Mouse (Mus musculus) spleen, adult 2 months (tissue): ENCODE measurements around the gene Gng3. TPM values are rescaled to one million over a fixed set of nuclear protein-coding genes. Genes with fewer than 3 reads are reported as not detected.

ENCODE experiments used
- DNase-seq, 2 experiments: peaks; one replicate each; pipeline versions ENCODE4 v3.0.0 to v3.0.0-alpha.2; 2012 to 2021; ENCODE audit warnings: low spot score in 2 of 2, low read depth in 1 of 2
- H3K27ac ChIP-seq: fragments of 200-500 bp; 2 replicates; pipeline ENCODE4 v1.5.1; 2012; ENCODE audit warnings: low read length, inconsistent platforms; ENCODE audit not compliant: insufficient read depth
- H3K27me3 ChIP-seq: fragments of 200-500 bp; 2 replicates; pipeline ENCODE4 v1.6.1; 2012; ENCODE audit warnings: mild to moderate bottlenecking, moderate library complexity, low read length, inconsistent platforms; ENCODE audit not compliant: control insufficient read depth, insufficient read depth
- H3K36me3 ChIP-seq: fragments of 200-500 bp; 2 replicates; pipeline ENCODE4 v1.6.1; 2012; ENCODE audit warnings: mild to moderate bottlenecking, low read length, inconsistent platforms; ENCODE audit not compliant: control insufficient read depth, insufficient read depth
- H3K4me1 ChIP-seq: fragments of 200-500 bp; 2 replicates; pipeline ENCODE4 v1.6.1; 2011; ENCODE audit warnings: inconsistent platforms; ENCODE audit not compliant: control insufficient read depth, insufficient read depth, insufficient read length
- H3K4me3 ChIP-seq: fragments of 200-500 bp; 2 replicates; pipeline ENCODE4 v1.5.1; 2011; ENCODE audit warnings: mild to moderate bottlenecking, inconsistent platforms; ENCODE audit not compliant: insufficient read depth, insufficient read length; ENCODE audit errors: extremely low read depth
- CTCF ChIP-seq: fragments of 200-500 bp; IDR thresholded peaks from 2 replicates; pipeline ENCODE4 v1.5.1; 2011; ENCODE audit warnings: mild to moderate bottlenecking, inconsistent platforms; ENCODE audit not compliant: insufficient read depth, insufficient read length, insufficient replicate concordance; ENCODE audit errors: extremely low read depth
- POLR2A ChIP-seq: fragments of 200-500 bp; IDR thresholded peaks from 2 replicates; pipeline ENCODE4 v1.6.1; 2011; ENCODE audit warnings: low read depth, low read length, inconsistent platforms
- WGBS: fragments of 180-500 bp; shearing (Covaris S2); methylation state at CpG from one replicate; pipeline ENCODE4 v1.1.7; 2018; 5-methylcytosine and 5-hydroxymethylcytosine counted together
- polyA plus RNA-seq: library from polyadenylated mRNA; depleted of rRNA; stranded (reverse); fragments of >200 nt; gene quantifications from 2 replicates; pipeline ENCODE4 v1.2.3, GENCODE M21; 2012

The Gng3 gene
- polyA plus RNA-seq, 1 experiment, result 0.05 TPM

- no peak overlapping the region for H3K27ac ChIP-seq
- no peaks in the 10 kb centered on the region for H3K36me3 ChIP-seq
- H3K4me3 ChIP-seq, result no peak overlapping the region
- no peak for TF ChIP-seq CTCF
- TF ChIP-seq POLR2A, result no peak
- WGBS, result 85% methylated on average over 6 of the region's 6 CpGs
- H3K4me1 ChIP-seq, result no peaks in the 10 kb centered on the region
- no peak for DNase-seq
- no peaks in the 10 kb centered on the region for H3K27me3 ChIP-seq
Observed at GRCm38 (mm10) chr19:8864265-8864664, 25.3 kb upstream of the Gng3 start.

GRCm38 (mm10) chr19:8859018-8859417 is 20.0 kb upstream of the Gng3 start:
- DNase-seq, result peak in 1 of 2 experiments; percentile 54
- no peaks in the 10 kb centered on the region for H3K27me3 ChIP-seq
- no peaks in the 10 kb centered on the region for H3K4me1 ChIP-seq
- no peaks in the 10 kb centered on the region for H3K36me3 ChIP-seq
- 0 out of 2 replicates have a peak, but pooled peaks have one; percentile 6 for TF ChIP-seq CTCF
- no peak for TF ChIP-seq POLR2A
- H3K27ac ChIP-seq, result no peak overlapping the region
- H3K4me3 ChIP-seq, result no peak overlapping the region
- WGBS, result 27% methylated on average over 1 of the region's 1 CpGs

GRCm38 (mm10) chr19:8857689-8858088 is 18.7 kb upstream of the Gng3 start:
- H3K4me3 ChIP-seq, result no peak overlapping the region
- no peaks in the 10 kb centered on the region for H3K27me3 ChIP-seq
- peak; percentile 43; the same call in 1 of the 2 replicates for TF ChIP-seq CTCF
- no peak for TF ChIP-seq POLR2A
- no peaks in the 10 kb centered on the region for H3K4me1 ChIP-seq
- H3K27ac ChIP-seq, result no peak overlapping the region
- WGBS, result 40% methylated on average over 4 of the region's 4 CpGs
- H3K36me3 ChIP-seq, result no peaks in the 10 kb centered on the region
- DNase-seq, result peak in 1 of 2 experiments; percentile 37

- Histone ChIP-seq H3K4me3 (no peak overlapping the region), H3K27ac (no peak overlapping the region), H3K4me1 (no peaks in the 10 kb centered on the region), H3K27me3 (no peaks in the 10 kb centered on the region), H3K36me3 (peaks cover 1% of the 10 kb centered on the region; the same call in 1 of the 2 replicates)
- TF ChIP-seq POLR2A, result no peak
- TF ChIP-seq CTCF, result no peak
- no peak for DNase-seq
- WGBS, result 87% methylated on average over 3 of the region's 3 CpGs
Observed at GRCm38 (mm10) chr19:8853117-8853516, 14.1 kb upstream of the Gng3 start.

- TF ChIP-seq CTCF (no peak), POLR2A (no peak)
- WGBS, result 81% methylated on average over 10 of the region's 10 CpGs
- Histone ChIP-seq H3K27ac (no peak overlapping the region), H3K36me3 (peaks cover 4% of the 10 kb centered on the region; the same call in 1 of the 2 replicates), H3K27me3 (no peaks in the 10 kb centered on the region), H3K4me3 (no peak overlapping the region), H3K4me1 (no peaks in the 10 kb centered on the region)
- DNase-seq, result no peak
Observed at GRCm38 (mm10) chr19:8852236-8852928, 13.4 kb upstream of the Gng3 start.

- no peaks in the 10 kb centered on the region for H3K4me1 ChIP-seq
- no peak for TF ChIP-seq POLR2A
- no peak for TF ChIP-seq CTCF
- H3K4me3 ChIP-seq, result no peak overlapping the region
- H3K27me3 ChIP-seq, result no peaks in the 10 kb centered on the region
- 76% methylated on average over 7 of the region's 7 CpGs for WGBS
- no peak for DNase-seq
- no peak overlapping the region for H3K27ac ChIP-seq
- H3K36me3 ChIP-seq, result peaks cover 11% of the 10 kb centered on the region
Observed at GRCm38 (mm10) chr19:8851639-8852038, 12.6 kb upstream of the Gng3 start.

- TF ChIP-seq POLR2A, result no peak
- no peak for TF ChIP-seq CTCF
- WGBS, result 65% methylated on average over 7 of the region's 7 CpGs
- H3K27me3 ChIP-seq, result no peaks in the 10 kb centered on the region
- H3K4me1 ChIP-seq, result no peaks in the 10 kb centered on the region
- peaks cover 17% of the 10 kb centered on the region for H3K36me3 ChIP-seq
- H3K4me3 ChIP-seq, result no peak within 1 kb of the TSS
- no peak for DNase-seq
- H3K27ac ChIP-seq, result no peak within 1 kb of the TSS
Observed at GRCm38 (mm10) chr19:8850402-8850901, 11.5 kb upstream of the Gng3 start, which contains the start of gene Lrrn4cl. TSS of gene Lrrn4cl (plus strand) at chr19:8850768.
